Mouse (Mus musculus) heart, embryonic 15.5 days (tissue): ENCODE results near the gene Akap9. TPM values are rescaled to one million over a fixed set of nuclear protein-coding genes. Genes with fewer than 3 reads are reported as not detected.
"Not testable (repeated sequence)": the region's sequence is repeated elsewhere in the genome, so short reads cannot be mapped to it uniquely, and the experiment has no call there.

Experiments
- ATAC-seq: fragments of 200-750 bp; cut with Nextera tagmentation; replicated peaks from 2 replicates; pipeline ENCODE4 v1.8.0; 2017; ENCODE audit warnings: low read depth, moderate TSS enrichment; ENCODE audit not compliant: insufficient number of reproducible peaks, insufficient read depth, low FRiP score
- H3K27ac ChIP-seq: fragments of 300-500 bp; sonication (generic); 2 replicates; pipeline ENCODE4 v1.5.1; 2015; ENCODE audit warnings: mild to moderate bottlenecking, inconsistent platforms
- H3K27me3 ChIP-seq: fragments of 300-500 bp; sonication (generic); 2 replicates; pipeline ENCODE4 v1.6.1; 2015; ENCODE audit warnings: inconsistent platforms
- H3K36me3 ChIP-seq: fragments of 300-500 bp; sonication (generic); 2 replicates; pipeline ENCODE4 v1.6.1; 2015; ENCODE audit warnings: mild to moderate bottlenecking, inconsistent platforms
- H3K4me1 ChIP-seq: fragments of 300-500 bp; sonication (generic); replicated peaks from 2 replicates; pipeline ENCODE4 v1.6.1; 2015; ENCODE audit warnings: inconsistent platforms
- H3K4me2 ChIP-seq: fragments of 300-500 bp; sonication (generic); 2 replicates; pipeline ENCODE4 v1.6.1; 2015; ENCODE audit warnings: inconsistent platforms, mild to moderate bottlenecking, moderate library complexity
- H3K4me3 ChIP-seq: fragments of 300-500 bp; sonication (generic); 2 replicates; pipeline ENCODE4 v1.5.1; 2015; ENCODE audit warnings: mild to moderate bottlenecking, inconsistent platforms
- H3K9ac ChIP-seq: fragments of 300-500 bp; sonication (generic); 2 replicates; pipeline ENCODE4 v1.6.1; 2015; ENCODE audit warnings: mild to moderate bottlenecking, inconsistent platforms
- H3K9me3 ChIP-seq: fragments of 300-500 bp; sonication (generic); replicated peaks from 2 replicates; pipeline ENCODE4 v1.6.1; 2016; ENCODE audit warnings: inconsistent platforms
- WGBS: fragments of 180-500 bp; shearing (Covaris S2); methylation state at CpG from one replicate; pipeline ENCODE4 v1.1.7; 2015; ENCODE audit warnings: mixed read lengths; 5-methylcytosine and 5-hydroxymethylcytosine counted together
- polyA plus RNA-seq: library from polyadenylated mRNA; unstranded; fragments of >200 nt; fragmentation: Nextera tagmentation; extraction: Ambion mirVana; gene quantifications from 2 replicates; pipeline ENCODE4 v1.2.1, GENCODE M21; 2015

Akap9 gene
- polyA plus RNA-seq, 1 experiment from 2014 or later = 102 TPM

DNA sequence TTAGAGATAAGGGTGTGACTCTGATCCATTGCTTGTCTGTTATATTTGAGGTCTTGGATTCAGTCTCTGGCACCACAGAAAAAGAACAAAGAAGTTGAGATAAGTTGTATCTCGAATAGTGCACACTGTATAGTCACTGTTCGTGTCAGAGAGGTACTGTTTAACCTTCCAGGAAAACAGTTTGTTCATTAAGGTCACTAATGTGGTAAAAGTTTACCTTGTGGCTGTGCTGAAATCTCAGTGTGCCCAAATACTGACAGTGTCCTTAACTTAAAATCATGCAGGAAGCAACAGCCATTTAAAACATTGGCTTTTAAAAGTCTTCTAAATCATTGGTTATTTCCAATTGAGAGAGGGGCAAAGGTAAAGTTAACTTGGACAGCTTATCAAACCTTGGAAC is 43.1 kb downstream of the Akap9 start:
- H3K4me3 ChIP-seq = no peak overlapping the region
- H3K27ac ChIP-seq = no peak overlapping the region
- no peaks in the 10 kb centered on the region for H3K4me1 ChIP-seq
- 43% methylated on average over 2 of the region's 2 CpGs for WGBS
- H3K9me3 ChIP-seq = no peaks in the 10 kb centered on the region
- no peaks in the 10 kb centered on the region for H3K27me3 ChIP-seq
- H3K36me3 ChIP-seq = peaks cover 50% of the 10 kb centered on the region
- H3K9ac ChIP-seq = no peak overlapping the region
- H3K4me2 ChIP-seq = no peak overlapping the region
- no peak for ATAC-seq

DNA sequence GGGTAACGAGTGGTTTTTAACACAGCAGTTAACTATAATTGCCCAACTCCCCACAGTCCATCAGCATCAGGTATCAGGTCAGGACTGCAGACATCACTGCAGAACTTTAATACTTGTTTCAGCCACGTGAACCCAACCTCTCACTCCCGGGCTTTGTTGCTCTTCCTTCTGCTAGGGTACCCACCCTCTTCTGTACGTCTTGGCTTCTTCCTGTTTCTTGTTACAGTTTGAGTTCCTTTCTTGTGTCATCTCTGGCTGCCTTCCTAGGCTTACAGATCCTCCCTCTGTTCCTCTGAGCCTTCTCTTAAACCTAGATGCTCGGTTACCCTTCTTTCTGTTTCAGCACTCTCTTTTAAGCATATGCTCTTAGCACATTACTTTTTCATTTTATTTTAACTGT is 45.9 kb downstream of the Akap9 start:
- Histone ChIP-seq H3K27me3 (no peaks in the 10 kb centered on the region), H3K4me2 (no peak overlapping the region), H3K36me3 (peaks cover 56% of the 10 kb centered on the region), H3K4me3 (no peak overlapping the region), H3K9ac (no peak overlapping the region), H3K4me1 (no peaks in the 10 kb centered on the region), H3K9me3 (no peaks in the 10 kb centered on the region), H3K27ac (no peak overlapping the region)
- 81% methylated on average over 5 of the region's 5 CpGs for WGBS
- ATAC-seq = no peak

DNA sequence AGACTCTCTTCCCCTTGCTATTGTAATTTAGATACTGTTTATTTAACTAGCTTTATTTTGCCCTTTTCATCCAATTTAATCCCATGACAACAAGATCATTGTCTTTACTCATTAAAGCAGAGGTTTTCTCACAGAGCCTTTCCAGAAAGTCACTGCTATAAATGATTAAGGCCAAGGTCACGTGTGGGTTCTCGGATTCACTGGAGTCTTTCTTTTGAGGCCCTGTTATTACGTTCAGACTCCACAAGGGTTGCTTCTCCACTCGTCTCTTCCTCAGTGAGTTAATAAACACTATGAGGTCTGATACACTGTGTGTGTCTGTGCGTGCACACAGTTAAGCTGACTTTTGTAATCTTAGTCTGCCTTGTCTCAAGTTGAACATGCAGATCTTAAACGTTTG is 47.0 kb downstream of the Akap9 start:
- Histone ChIP-seq H3K27ac (no peak overlapping the region), H3K9ac (no peak overlapping the region), H3K4me3 (no peak overlapping the region), H3K36me3 (peaks cover 47% of the 10 kb centered on the region), H3K9me3 (no peaks in the 10 kb centered on the region), H3K27me3 (no peaks in the 10 kb centered on the region), H3K4me2 (no peak overlapping the region), H3K4me1 (no peaks in the 10 kb centered on the region)
- 77% methylated on average over 6 of the region's 6 CpGs for WGBS
- ATAC-seq = no peak

DNA sequence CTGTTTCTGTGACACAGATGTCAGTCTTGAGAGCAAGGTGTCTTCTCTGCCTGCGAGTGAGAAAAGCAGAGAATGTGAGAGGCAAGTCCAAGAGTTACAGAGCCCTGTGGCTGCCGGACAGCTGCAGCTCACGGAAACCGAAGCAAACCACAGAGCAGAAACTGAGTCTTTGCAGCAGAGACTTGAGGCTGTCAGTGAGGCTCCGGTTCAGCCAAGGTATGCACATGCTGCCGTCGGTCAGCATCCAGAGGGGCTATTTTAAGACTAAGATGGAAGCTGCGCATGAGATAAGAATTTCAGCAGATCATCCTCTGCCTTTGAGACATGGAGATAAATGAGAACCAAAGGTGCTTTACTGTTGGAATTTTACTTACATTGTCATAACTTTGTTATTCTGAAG is 48.3 kb downstream of the Akap9 start:
- no peaks in the 10 kb centered on the region for H3K27me3 ChIP-seq
- no peak overlapping the region for H3K9ac ChIP-seq
- H3K4me2 ChIP-seq = no peak overlapping the region
- H3K9me3 ChIP-seq = no peaks in the 10 kb centered on the region
- H3K4me3 ChIP-seq = no peak overlapping the region
- ATAC-seq = no peak
- whole genome bisulfite sequencing = 51% methylated on average over 8 of the region's 8 CpGs
- no peaks in the 10 kb centered on the region for H3K4me1 ChIP-seq
- H3K36me3 ChIP-seq = peaks cover 37% of the 10 kb centered on the region
- H3K27ac ChIP-seq = no peak overlapping the region

DNA sequence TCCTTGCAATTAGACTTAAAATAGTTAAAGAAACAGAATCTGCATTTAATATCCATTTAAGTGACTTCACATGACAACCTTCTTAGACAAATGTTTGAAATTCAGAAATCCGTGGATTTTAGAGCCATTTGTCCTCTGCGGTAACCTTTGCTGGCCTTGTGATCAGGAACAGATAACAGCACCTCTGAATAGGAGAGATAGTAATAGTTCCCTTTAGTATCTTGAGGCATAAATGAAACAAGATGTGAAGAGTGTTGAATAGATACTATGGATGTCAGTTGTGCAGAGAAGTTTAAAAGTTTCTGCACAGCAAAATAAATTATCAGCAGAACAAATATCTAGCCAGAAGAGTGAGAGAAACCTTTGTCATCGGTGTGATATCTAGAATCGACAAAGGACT is 50.0 kb downstream of the Akap9 start:
- Histone ChIP-seq H3K27me3 (no peaks in the 10 kb centered on the region), H3K4me1 (no peaks in the 10 kb centered on the region), H3K36me3 (peaks cover 31% of the 10 kb centered on the region), H3K4me2 (no peak overlapping the region), H3K27ac (no peak overlapping the region), H3K9me3 (no peaks in the 10 kb centered on the region), H3K4me3 (no peak overlapping the region), H3K9ac (no peak overlapping the region)
- 96% methylated on average over 4 of the region's 4 CpGs for WGBS
- no peak for ATAC-seq

DNA sequence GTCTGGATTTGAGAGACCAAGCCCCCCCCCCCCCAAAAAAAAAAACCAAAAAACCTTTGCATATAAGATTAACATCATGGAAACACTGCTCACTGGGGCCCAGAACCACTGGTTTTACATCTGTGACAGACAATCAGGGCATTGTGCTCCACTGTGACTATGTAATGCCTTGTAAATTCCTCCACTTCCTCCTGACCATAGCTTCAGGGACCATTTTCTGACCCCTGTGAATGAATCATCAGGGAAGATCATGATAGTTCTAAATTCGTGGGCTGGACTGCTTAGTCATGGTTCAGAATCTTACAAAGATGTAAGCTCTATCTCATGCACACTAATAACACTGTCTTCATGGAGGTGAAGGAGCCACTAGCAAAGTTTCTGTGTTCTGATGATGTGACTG is 61.8 kb downstream of the Akap9 start:
- Histone ChIP-seq H3K4me1 (no peaks in the 10 kb centered on the region), H3K9ac (no peak overlapping the region), H3K9me3 (no peaks in the 10 kb centered on the region), H3K4me3 (no peak overlapping the region), H3K27ac (no peak overlapping the region), H3K4me2 (no peak overlapping the region), H3K27me3 (no peaks in the 10 kb centered on the region), H3K36me3 (peaks cover 13% of the 10 kb centered on the region)
- WGBS = 70% methylated on average over 1 of the region's 1 CpGs
- ATAC-seq = no peak

DNA sequence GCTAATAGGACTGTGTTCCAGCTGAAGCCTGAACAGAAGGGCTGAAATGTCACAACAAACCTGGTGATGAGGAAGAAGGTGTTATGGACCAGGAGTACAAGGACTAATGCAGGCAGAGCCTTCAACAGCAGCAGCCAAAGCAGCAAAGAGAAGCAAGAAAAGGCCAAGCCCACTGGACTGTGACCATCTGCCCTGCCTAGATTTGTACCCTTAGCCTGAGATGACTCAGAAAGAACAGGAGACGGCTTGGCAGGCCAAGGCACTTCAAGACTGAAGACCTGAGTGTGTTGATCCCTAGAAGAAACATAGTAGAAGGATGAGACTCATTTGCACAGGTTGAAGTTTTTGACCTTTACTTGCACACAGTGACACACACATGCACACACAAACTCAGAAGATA is 62.6 kb downstream of the Akap9 start:
- ATAC-seq = no peak
- Histone ChIP-seq H3K27me3 (no peaks in the 10 kb centered on the region), H3K4me1 (no peaks in the 10 kb centered on the region), H3K36me3 (peaks cover 13% of the 10 kb centered on the region), H3K4me2 (no peak overlapping the region), H3K27ac (no peak overlapping the region), H3K9me3 (no peaks in the 10 kb centered on the region), H3K9ac (no peak overlapping the region), H3K4me3 (no peak overlapping the region)
- 84% methylated on average over 1 of the region's 1 CpGs for WGBS

DNA sequence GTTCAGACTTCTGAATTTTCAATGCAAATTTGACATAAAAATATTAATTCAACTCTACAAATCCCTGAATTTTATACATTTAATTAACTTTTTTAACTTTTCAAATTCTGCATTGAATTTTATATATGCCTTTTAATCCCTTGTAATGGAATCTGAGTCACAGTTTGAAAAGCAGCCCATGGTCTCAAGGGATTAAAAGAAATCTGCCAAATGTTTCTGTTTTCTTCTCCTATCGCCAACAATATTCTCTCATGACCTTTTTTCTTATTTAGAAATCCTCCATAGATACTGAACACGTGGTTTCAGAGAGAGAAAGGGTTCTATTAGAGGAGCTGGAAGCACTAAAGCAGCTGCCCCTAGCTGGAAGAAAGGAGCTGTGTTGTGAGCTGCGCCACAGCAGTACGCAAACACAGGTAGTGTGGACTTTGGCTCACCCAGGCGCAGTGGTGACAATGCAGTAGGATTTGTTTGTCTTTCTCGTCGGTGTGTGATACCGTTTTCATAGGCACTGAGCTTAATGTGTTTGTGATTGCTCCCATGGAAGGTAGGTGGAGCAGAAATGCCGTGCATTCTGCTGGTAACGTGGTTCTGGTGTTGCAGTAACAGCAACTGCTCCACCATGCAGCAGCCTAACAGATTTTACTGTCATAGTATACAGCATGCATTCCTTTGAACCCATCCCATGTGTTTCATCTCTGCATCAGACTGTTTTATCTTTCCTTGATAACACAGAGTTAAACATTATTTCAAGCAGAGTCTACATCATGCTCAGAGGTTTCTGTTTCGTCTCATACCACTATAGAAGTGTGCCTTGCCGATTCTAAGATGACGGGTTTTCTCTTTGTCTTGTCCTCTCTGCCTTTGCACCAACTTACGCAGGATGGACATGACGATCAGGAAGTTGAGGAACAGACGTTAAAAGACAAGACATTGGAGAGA is 76.9 kb downstream of the Akap9 start:
- no peaks in the 10 kb centered on the region for H3K9me3 ChIP-seq
- H3K27me3 ChIP-seq = no peaks in the 10 kb centered on the region
- WGBS = 77% methylated on average over 16 of the region's 16 CpGs
- no peak for ATAC-seq
- no peak overlapping the region for H3K27ac ChIP-seq
- H3K36me3 ChIP-seq = peaks cover 23% of the 10 kb centered on the region
- no peaks in the 10 kb centered on the region for H3K4me1 ChIP-seq
- no peak overlapping the region for H3K9ac ChIP-seq
- H3K4me3 ChIP-seq = no peak overlapping the region
- no peak overlapping the region for H3K4me2 ChIP-seq

DNA sequence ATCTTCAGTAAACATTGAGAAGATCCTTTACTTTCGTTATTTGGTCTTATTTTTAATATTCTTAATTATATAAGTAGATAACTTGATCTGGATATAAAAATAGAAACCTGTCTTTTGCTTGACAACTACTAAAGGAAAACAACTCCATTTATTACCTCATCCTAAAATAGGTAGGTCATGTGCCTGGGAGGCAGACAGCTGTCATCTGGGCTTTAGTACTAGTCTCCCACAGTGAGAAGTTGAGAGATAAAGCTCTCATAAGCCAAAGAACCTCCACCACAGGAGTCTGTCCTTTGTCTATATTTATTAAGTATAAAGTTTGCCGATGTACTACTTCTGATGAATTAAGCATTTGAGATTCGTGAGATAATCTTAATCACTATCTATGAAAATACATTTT is 78.8 kb downstream of the Akap9 start:
- no peaks in the 10 kb centered on the region for H3K9me3 ChIP-seq
- H3K4me2 ChIP-seq = no peak overlapping the region
- H3K27me3 ChIP-seq = no peaks in the 10 kb centered on the region
- no peak for ATAC-seq
- peaks cover 31% of the 10 kb centered on the region for H3K36me3 ChIP-seq
- no peak overlapping the region for H3K27ac ChIP-seq
- 64% methylated on average over 3 of the region's 3 CpGs for WGBS
- no peaks in the 10 kb centered on the region for H3K4me1 ChIP-seq
- H3K9ac ChIP-seq = no peak overlapping the region
- H3K4me3 ChIP-seq = no peak overlapping the region

DNA sequence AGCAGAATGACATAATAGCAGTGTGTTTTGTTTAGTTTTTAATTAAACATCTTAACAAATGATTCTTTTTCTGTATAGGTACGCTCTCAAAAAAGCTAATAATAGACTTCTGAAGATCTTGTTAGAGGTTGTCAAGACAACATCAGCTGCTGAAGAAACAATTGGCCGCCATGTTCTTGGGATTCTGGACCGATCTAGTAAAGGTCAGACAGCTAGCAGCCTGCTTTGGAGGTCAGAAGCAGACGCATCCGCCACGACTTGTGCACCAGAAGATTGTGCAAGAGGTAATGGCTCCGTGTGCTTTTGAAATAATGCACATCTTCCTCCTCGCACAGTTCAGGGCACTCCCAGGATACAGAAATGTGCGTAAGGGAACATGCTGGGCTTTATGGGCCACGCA is 80.4 kb downstream of the Akap9 start:
- H3K4me3 ChIP-seq = no peak overlapping the region
- ATAC-seq = no peak
- no peak overlapping the region for H3K9ac ChIP-seq
- H3K27me3 ChIP-seq = no peaks in the 10 kb centered on the region
- no peaks in the 10 kb centered on the region for H3K9me3 ChIP-seq
- peaks cover 33% of the 10 kb centered on the region for H3K36me3 ChIP-seq
- WGBS = 92% methylated on average over 10 of the region's 10 CpGs
- no peak overlapping the region for H3K4me2 ChIP-seq
- no peaks in the 10 kb centered on the region for H3K4me1 ChIP-seq
- H3K27ac ChIP-seq = no peak overlapping the region

DNA sequence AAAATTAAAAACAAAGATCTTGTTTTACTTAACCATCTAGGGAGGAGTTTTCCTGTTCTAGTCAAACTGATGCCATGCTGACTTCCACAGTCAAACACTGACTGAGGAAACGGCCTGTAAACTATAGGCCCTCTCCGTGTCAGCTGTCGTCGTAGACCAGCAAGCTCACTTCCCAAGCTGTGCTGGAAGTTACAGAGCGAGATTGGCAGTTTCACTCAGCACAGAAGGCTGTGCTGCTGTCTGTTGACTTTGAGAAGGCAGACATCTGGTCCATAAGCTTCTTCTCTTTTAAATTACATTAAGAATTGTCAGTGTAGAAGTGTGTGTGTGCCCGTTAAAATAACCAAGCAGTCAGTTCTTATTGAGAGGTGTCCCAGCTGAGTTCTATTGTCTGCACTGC is 81.7 kb downstream of the Akap9 start:
- H3K4me3 ChIP-seq = no peak overlapping the region
- ATAC-seq = no peak
- no peak overlapping the region for H3K4me2 ChIP-seq
- peaks cover 41% of the 10 kb centered on the region for H3K36me3 ChIP-seq
- no peaks in the 10 kb centered on the region for H3K27me3 ChIP-seq
- no peaks in the 10 kb centered on the region for H3K9me3 ChIP-seq
- H3K27ac ChIP-seq = no peak overlapping the region
- 83% methylated on average over 6 of the region's 6 CpGs for WGBS
- H3K9ac ChIP-seq = no peak overlapping the region
- no peaks in the 10 kb centered on the region for H3K4me1 ChIP-seq

DNA sequence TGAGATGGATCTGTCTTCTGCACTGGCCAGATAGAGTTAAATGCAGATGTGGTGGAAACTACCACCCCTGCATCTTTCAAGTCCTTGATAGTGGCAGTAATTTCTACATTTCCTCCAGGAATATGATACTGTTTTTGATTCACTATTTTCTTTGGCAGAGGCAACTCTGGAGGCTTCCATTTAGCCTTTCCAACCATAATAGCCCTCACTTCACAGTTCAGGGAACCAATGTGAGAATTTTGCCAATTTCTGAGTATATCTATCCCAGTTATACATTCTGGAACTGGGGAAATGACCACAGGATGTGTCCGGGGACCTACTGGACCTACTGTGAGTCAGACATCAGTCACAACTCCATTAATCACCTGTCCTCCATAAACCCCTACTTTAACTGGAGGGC is 89.8 kb downstream of the Akap9 start:
- H3K4me1 ChIP-seq, ATAC-seq, H3K4me3 ChIP-seq, H3K27ac ChIP-seq, H3K9ac ChIP-seq, H3K27me3 ChIP-seq, H3K9me3 ChIP-seq, H3K4me2 ChIP-seq: not testable (repeated sequence)
- H3K36me3 ChIP-seq = peaks cover 10% of the 10 kb centered on the region; the same call in 1 of the 2 replicates
- WGBS = 76% methylated on average over 1 of the region's 1 CpGs
